ENCODE assay signal across 9 mouse cellular contexts in the genomic region with DNA sequence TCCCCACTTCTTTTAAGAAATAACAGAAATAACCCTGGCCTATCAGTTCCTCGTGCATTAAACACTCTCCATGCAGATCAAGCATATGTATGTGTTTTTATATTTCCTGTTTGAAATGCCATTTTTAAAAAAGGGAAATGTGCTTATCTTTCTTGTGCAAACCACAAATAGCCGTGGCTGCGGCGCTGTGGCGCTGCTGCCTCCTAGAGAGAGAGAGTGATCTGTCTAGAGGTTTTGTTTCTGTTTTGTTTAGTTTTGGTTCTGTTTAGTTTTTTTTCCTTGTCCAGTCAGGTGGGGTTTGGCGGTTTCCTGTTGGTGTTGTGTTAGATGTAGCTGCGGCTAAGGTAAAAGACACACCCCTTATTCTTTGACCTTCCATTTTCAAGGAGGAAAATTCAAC. TPM values are rescaled to one million over a fixed set of nuclear protein-coding genes. Genes with fewer than 3 reads are reported as not detected.
DNase-seq lines count a peak whose midpoint lies in the region; ATAC-seq lines count a peak whose summit lies in the region.
"Had no signal": no experiment of that assay in that cellular context is flagged by ENCODE, and none has a peak within 500 bp of the region (broad histone marks: within the 10 kb centered on the region; RNA-seq: fewer than 3 reads in every experiment).

No protein-coding gene starts in this region.

- H3K27me3 ChIP-seq in liver, embryonic 12.5 days (replicated peaks) = no peaks in the 10 kb centered on the region
- H3K27me3 ChIP-seq in forebrain, embryonic 13.5 days = no peaks in the 10 kb centered on the region

- H3K9ac ChIP-seq in liver, embryonic 12.5 days = peak overlapping the region; percentile 23; the same call in 1 of the 2 replicates
- no peak overlapping the region for H3K9ac ChIP-seq in forebrain, embryonic 13.5 days

- no peaks in the 10 kb centered on the region for H3K36me3 ChIP-seq in liver, embryonic 12.5 days
- no peaks in the 10 kb centered on the region for H3K36me3 ChIP-seq in forebrain, embryonic 13.5 days (ENCODE audit: poor library complexity, severe bottlenecking)

- WGBS in liver, embryonic 12.5 days (ENCODE audit: insufficient replicate concordance) = 18% methylated on average over 7 of the region's 7 CpGs
- 78% methylated on average over 7 of the region's 7 CpGs for WGBS in forebrain, embryonic 13.5 days

- H3K4me3 ChIP-seq in liver, embryonic 12.5 days = no peak overlapping the region
- no peak overlapping the region for H3K4me3 ChIP-seq in forebrain, embryonic 13.5 days
- H3K4me3 ChIP-seq: myocyte had no signal

- ATAC-seq in liver, embryonic 12.5 days = peak; percentile 74
- no peak for ATAC-seq in forebrain, embryonic 13.5 days

- H3K4me1 ChIP-seq in liver, embryonic 12.5 days = peaks cover 50% of the 10 kb centered on the region
- no peaks in the 10 kb centered on the region for H3K4me1 ChIP-seq in forebrain, embryonic 13.5 days

- peak overlapping the region; percentile 48 for H3K4me2 ChIP-seq in liver, embryonic 12.5 days
- H3K4me2 ChIP-seq in forebrain, embryonic 13.5 days = no peak overlapping the region

- H3K27ac ChIP-seq in liver, embryonic 12.5 days = peak overlapping the region; percentile 86
- H3K27ac ChIP-seq in forebrain, embryonic 13.5 days = no peak overlapping the region

- H3K9me3 ChIP-seq in liver, embryonic 12.5 days (replicated peaks) = no peaks in the 10 kb centered on the region
- no peaks in the 10 kb centered on the region for H3K9me3 ChIP-seq in forebrain, embryonic 13.5 days (replicated peaks)

- peak; percentile 72 for DNase-seq in CD4-positive helper T cell, adult 2 months (ENCODE audit: low read depth, low spot score)
- peak; percentile 93 for DNase-seq in MEL-GATA-1-ER (ENCODE audit: extremely low read depth, low read depth)
- peak; percentile 21 for DNase-seq in skeletal muscle tissue, adult 2 months (ENCODE audit: low read depth, low spot score)
- no peak for DNase-seq in gastrocnemius, adult 8-10 months (ENCODE audit: low spot score in 2 of 2)
- no peak for DNase-seq in kidney, adult 9 months
- no peak for DNase-seq in layer of hippocampus, adult 9-11 months

RNA-seq across cellular contexts. Expression of a gene that starts 12.3 kb away (rescaled TPM):
- 6.9 and 8.0 TPM in 2 replicates for polyA plus RNA-seq in liver, embryonic 12.5 days (2016; fragmentation: Nextera tagmentation; extraction: Ambion mirVana)
- 1 to 10 TPM; 2.0 to 3.3 (median 2.8) TPM for total RNA-seq in gastrocnemius, adult 8-10 months (2022)
- polyA plus RNA-seq in forebrain, embryonic 13.5 days (2015; fragmentation: Nextera tagmentation; extraction: Ambion mirVana) = 27.7 and 29.6 TPM in 2 replicates

Comparison
In these comparisons a context has a peak if more than half of its experiments do, and no peak if none do; other contexts are left out.
1. DNase-seq: peak in CD4-positive helper T cell, adult 2 months (single experiment), MEL-GATA-1-ER (single experiment) and skeletal muscle tissue, adult 2 months (single experiment); none in gastrocnemius, adult 8-10 months (0 of 2), kidney, adult 9 months (single experiment) and layer of hippocampus, adult 9-11 months (single experiment).